Mouse (Mus musculus): Measurements from ENCODE around the gene Eif4e.

DNA sequence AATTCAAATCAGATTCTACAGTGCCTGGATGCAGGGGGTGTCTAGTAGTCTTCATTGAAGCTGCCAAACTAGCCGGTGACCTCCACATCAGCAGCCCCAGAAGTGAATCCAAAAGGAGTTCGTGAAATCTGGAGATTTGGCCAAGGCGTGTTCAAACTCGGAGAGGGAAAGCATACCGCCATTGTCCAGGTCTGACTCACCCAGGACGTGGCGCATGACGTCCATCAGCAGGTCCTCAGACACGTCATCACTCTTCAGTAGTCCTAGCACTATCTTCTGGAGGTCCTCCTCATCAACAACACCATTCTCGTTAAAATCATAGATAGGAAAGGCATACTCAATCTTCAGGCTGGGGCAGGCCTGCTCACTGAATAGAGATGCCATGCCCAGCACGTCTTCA is 22.2 kb upstream of the Eif4e start:
- TF ChIP-seq CTCF (IDR thresholded peaks at IDR 0.05; ENCODE audit: extremely low read depth, insufficient read depth, insufficient read length, insufficient replicate concordance), result no peak
- no peak for TF ChIP-seq POLR2A (IDR thresholded peaks at IDR 0.05; ENCODE audit: low read depth, low read length)

All from spleen, adult 2 months (tissue).